Mouse (Mus musculus): ENCODE measurements around the gene Olfr8. TPM values are rescaled to one million over a fixed set of nuclear protein-coding genes. Genes with fewer than 3 reads are reported as not detected.
"Not testable (repeated sequence)": the region's sequence is repeated elsewhere in the genome, so short reads cannot be mapped to it uniquely, and the experiment has no call there.

Gene Olfr8
- not detected in 2 replicates for polyA plus RNA-seq (2015; fragmentation: Nextera tagmentation; extraction: Ambion mirVana)

GRCm38 (mm10) chr10:78950336-78950735, at the start of gene Olfr8:
TSS of gene Olfr8 (plus strand) at chr10:78950636.
- ATAC-seq; H3K27me3 ChIP-seq (replicated peaks; ENCODE audit: control insufficient read depth, insufficient read depth, low read length); H3K4me3 ChIP-seq (ENCODE audit: low read length); H3K27ac ChIP-seq (ENCODE audit: low read length); H3K4me1 ChIP-seq (ENCODE audit: control insufficient read depth, insufficient read depth, low read length); H3K4me2 ChIP-seq (ENCODE audit: low read depth, low read length); H3K9ac ChIP-seq (ENCODE audit: low read depth, low read length); H3K36me3 ChIP-seq (ENCODE audit: control insufficient read depth, insufficient read depth, low read length); H3K9me3 ChIP-seq (ENCODE audit: control insufficient read depth, low read length): not testable (repeated sequence)
- WGBS: 86% methylated on average over 1 of the region's 1 CpGs

DNA sequence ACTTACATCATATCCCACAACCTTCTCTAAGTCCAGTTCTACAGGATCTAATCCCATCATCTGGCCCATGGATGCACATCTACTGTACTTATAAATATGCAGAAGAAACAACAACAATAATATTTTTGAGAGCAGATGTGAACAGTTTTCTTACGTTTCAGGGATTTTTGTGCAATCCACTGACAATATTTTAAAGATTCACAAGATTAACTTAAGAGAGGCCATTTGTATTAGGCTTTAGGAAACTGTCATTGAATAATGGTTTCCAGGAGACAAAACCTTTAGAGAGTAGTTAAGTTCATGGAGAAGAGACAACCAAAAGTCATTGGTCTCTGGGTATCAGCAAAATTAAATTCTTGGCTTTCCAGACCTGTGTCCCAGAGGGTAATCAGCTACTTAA, 37.6 kb upstream of the Olfr8 start, which contains the start of gene Olfr1354:
Gene Olfr1354, plus strand, starts transcription at position 301 of the 400 bp plus-strand sequence.
- H3K4me1 ChIP-seq (ENCODE audit: control insufficient read depth, insufficient read depth, low read length); H3K27ac ChIP-seq (ENCODE audit: low read length); H3K9me3 ChIP-seq (ENCODE audit: control insufficient read depth, low read length); H3K9ac ChIP-seq (ENCODE audit: low read depth, low read length); H3K27me3 ChIP-seq (replicated peaks; ENCODE audit: control insufficient read depth, insufficient read depth, low read length); H3K4me2 ChIP-seq (ENCODE audit: low read depth, low read length); H3K36me3 ChIP-seq (ENCODE audit: control insufficient read depth, insufficient read depth, low read length); H3K4me3 ChIP-seq (ENCODE audit: low read length); ATAC-seq: not testable (repeated sequence)
- 81% methylated on average over 1 of the region's 1 CpGs for WGBS

- not testable (repeated sequence) for H3K36me3 ChIP-seq (ENCODE audit: control insufficient read depth, insufficient read depth, low read length); H3K9me3 ChIP-seq (ENCODE audit: control insufficient read depth, low read length); H3K4me1 ChIP-seq (ENCODE audit: control insufficient read depth, insufficient read depth, low read length); H3K4me3 ChIP-seq (ENCODE audit: low read length); ATAC-seq; H3K4me2 ChIP-seq (ENCODE audit: low read depth, low read length); H3K27ac ChIP-seq (ENCODE audit: low read length); H3K27me3 ChIP-seq (replicated peaks; ENCODE audit: control insufficient read depth, insufficient read depth, low read length); H3K9ac ChIP-seq (ENCODE audit: low read depth, low read length)
Observed at GRCm38 (mm10) chr10:78963009-78963408, 12.6 kb downstream of the Olfr8 start, which contains the start of gene Olfr1353. TSS of gene Olfr1353 (plus strand) at chr10:78963309.

GRCm38 (mm10) chr10:78980750-78981149, 30.3 kb downstream of the Olfr8 start, which contains the start of gene Olfr1352:
TSS of gene Olfr1352 (plus strand) at chr10:78981050.
- Histone ChIP-seq H3K4me1 (ENCODE audit: control insufficient read depth, insufficient read depth, low read length) (no peaks in the 10 kb centered on the region), H3K4me3 (ENCODE audit: low read length) (no peak within 1 kb of the TSS), H3K9me3 (ENCODE audit: control insufficient read depth, low read length) (no peaks in the 10 kb centered on the region), H3K27ac (ENCODE audit: low read length) (no peak within 1 kb of the TSS), H3K36me3 (ENCODE audit: control insufficient read depth, insufficient read depth, low read length) (no peaks in the 10 kb centered on the region), H3K9ac (ENCODE audit: low read depth, low read length) (no peak within 1 kb of the TSS), H3K4me2 (ENCODE audit: low read depth, low read length) (no peak within 1 kb of the TSS), H3K27me3 (replicated peaks; ENCODE audit: control insufficient read depth, insufficient read depth, low read length) (no peaks in the 10 kb centered on the region)
- no peak for ATAC-seq

Other genes starting within 250 kb of the Olfr8 start
- gene Casp14, start 232.3 kb upstream of the Olfr8 start, polyA plus RNA-seq (2015; fragmentation: Nextera tagmentation; extraction: Ambion mirVana): 0.18 and 0.37 TPM in 2 replicates
- 0.12 TPM in 1 of 2 replicates, not detected in the other for gene Ccdc105, start 197.6 kb upstream of the Olfr8 start, polyA plus RNA-seq (2015; fragmentation: Nextera tagmentation; extraction: Ambion mirVana)
- gene Slc1a6, start 170.1 kb upstream of the Olfr8 start, polyA plus RNA-seq (2015; fragmentation: Nextera tagmentation; extraction: Ambion mirVana): 0.81 and 1.6 TPM in 2 replicates
- gene Olfr1356, start 98.5 kb upstream of the Olfr8 start, polyA plus RNA-seq (2015; fragmentation: Nextera tagmentation; extraction: Ambion mirVana): not detected in 2 replicates
- not detected in 2 replicates for gene Olfr1355, start 75.1 kb upstream of the Olfr8 start, polyA plus RNA-seq (2015; fragmentation: Nextera tagmentation; extraction: Ambion mirVana)
- not detected in 2 replicates for gene Olfr1354, start 37.5 kb upstream of the Olfr8 start, polyA plus RNA-seq (2015; fragmentation: Nextera tagmentation; extraction: Ambion mirVana)
- gene Olfr1353, start 12.7 kb downstream of the Olfr8 start, polyA plus RNA-seq (2015; fragmentation: Nextera tagmentation; extraction: Ambion mirVana): not detected in 2 replicates
- gene Olfr1352, start 30.4 kb downstream of the Olfr8 start, polyA plus RNA-seq (2015; fragmentation: Nextera tagmentation; extraction: Ambion mirVana): not detected in 2 replicates
- gene Olfr1351, start 61.8 kb downstream of the Olfr8 start, polyA plus RNA-seq (2015; fragmentation: Nextera tagmentation; extraction: Ambion mirVana): not detected in 2 replicates
- not detected in 2 replicates for gene Olfr57, start 78.1 kb downstream of the Olfr8 start, polyA plus RNA-seq (2015; fragmentation: Nextera tagmentation; extraction: Ambion mirVana)
- gene 2610008E11Rik, start 147.0 kb downstream of the Olfr8 start, polyA plus RNA-seq (2015; fragmentation: Nextera tagmentation; extraction: Ambion mirVana): 14.9 and 16.5 TPM in 2 replicates
- gene Vmn2r80, start 198.1 kb downstream of the Olfr8 start, polyA plus RNA-seq (2015; fragmentation: Nextera tagmentation; extraction: Ambion mirVana): not detected in 2 replicates

Measured in intestine, embryonic 16.5 days (tissue).